Mouse (Mus musculus) MEL (cell line): ENCODE measurements around the gene Naa50. TPM values are rescaled to one million over a fixed set of nuclear protein-coding genes. Genes with fewer than 3 reads are reported as not detected.

Experiments used
- DNase-seq: peaks from one replicate; pipeline ENCODE4 v3.0.0; 2011; ENCODE audit warnings: low read depth, low spot score
- H3K27ac ChIP-seq: 2 replicates; pipeline ENCODE4 v1.5.1; 2012; ENCODE audit warnings: low read depth, mild to moderate bottlenecking, control low read depth, low read length, moderate library complexity; ENCODE audit not compliant: control insufficient read depth
- H3K27me3 ChIP-seq, 2 experiments: fragments of 150-350 bp in 1 of 2; sonication (generic) in 1 of 2; 2 replicates each; pipeline ENCODE4 v1.6.1; 2012; ENCODE audit warnings: low read length in 2 of 2, mild to moderate bottlenecking in 2 of 2, improper control_type of control experiment in 1 of 2, moderate library complexity in 1 of 2; ENCODE audit not compliant: insufficient read depth in 2 of 2, control insufficient read depth in 1 of 2
- H3K36me3 ChIP-seq, 2 experiments: 2 replicates each; pipeline ENCODE4 v1.6.1; 2012 to 2014; ENCODE audit warnings: low read length in 2 of 2, improper control_type of control experiment in 1 of 2, inconsistent platforms in 1 of 2, mild to moderate bottlenecking in 1 of 2; ENCODE audit not compliant: insufficient read depth in 2 of 2, control insufficient read depth in 1 of 2
- H3K4me1 ChIP-seq, 2 experiments: fragments of 150-350 bp in 1 of 2; sonication (generic) in 1 of 2; 2 replicates each; pipeline ENCODE4 v1.6.1; 2012; ENCODE audit warnings: low read length in 2 of 2, improper control_type of control experiment in 1 of 2, mild to moderate bottlenecking in 1 of 2; ENCODE audit not compliant: insufficient read depth in 2 of 2, control insufficient read depth in 1 of 2
- H3K4me3 ChIP-seq, 2 experiments: fragments of 150-350 bp in 1 of 2; sonication (generic) in 1 of 2; 2 replicates each; pipeline ENCODE4 v1.5.1; 2012; ENCODE audit warnings: low read depth in 2 of 2, low read length in 2 of 2, mild to moderate bottlenecking in 2 of 2, moderate library complexity in 2 of 2, control low read depth in 1 of 2, improper control_type of control experiment in 1 of 2; ENCODE audit not compliant: control insufficient read depth in 1 of 2, insufficient read depth in 1 of 2
- H3K79me2 ChIP-seq: 2 replicates; pipeline ENCODE4 v1.6.1; 2012; ENCODE audit warnings: mild to moderate bottlenecking, low read length, moderate library complexity; ENCODE audit not compliant: control insufficient read depth, poor library complexity, insufficient read depth
- H3K9ac ChIP-seq: 2 replicates; pipeline ENCODE4 v1.6.1; 2012; ENCODE audit warnings: low read depth, mild to moderate bottlenecking, control low read depth, low read length, moderate library complexity; ENCODE audit not compliant: control insufficient read depth, poor library complexity, severe bottlenecking
- H3K9me3 ChIP-seq: fragments of 150-350 bp; sonication (generic); replicated peaks from 2 replicates; pipeline ENCODE4 v1.6.1; 2012; ENCODE audit warnings: mild to moderate bottlenecking, low read length, improper control_type of control experiment, moderate library complexity; ENCODE audit not compliant: insufficient read depth
- ELF1 ChIP-seq: IDR thresholded peaks from 2 replicates; pipeline ENCODE4 v1.6.1; 2014; ENCODE audit warnings: low read depth, mild to moderate bottlenecking, inconsistent platforms, low read length, improper control_type of control experiment, moderate library complexity
- EP300 ChIP-seq, 2 experiments: IDR thresholded peaks; 2 replicates each; pipeline ENCODE4 v1.6.1; 2011; ENCODE audit warnings: improper control_type of control experiment in 2 of 2, low read length in 2 of 2, low read depth in 1 of 2, mild to moderate bottlenecking in 1 of 2
- HCFC1 ChIP-seq: IDR thresholded peaks from 2 replicates; pipeline ENCODE4 v1.6.1; 2012; ENCODE audit warnings: low read depth, mild to moderate bottlenecking, inconsistent platforms, low read length, improper control_type of control experiment, moderate library complexity
- KAT2A ChIP-seq: conservative IDR thresholded peaks from 2 replicates; pipeline ENCODE4 v1.6.1; 2012; ENCODE audit warnings: low read depth, low read length, improper control_type of control experiment, inconsistent platforms
- MAFK ChIP-seq: IDR thresholded peaks from 2 replicates; pipeline ENCODE4 v1.6.1; 2011; ENCODE audit warnings: low read depth, mild to moderate bottlenecking, low read length, improper control_type of control experiment, borderline replicate concordance
- MAZ ChIP-seq: IDR thresholded peaks from 2 replicates; pipeline ENCODE4 v1.6.1; 2012; ENCODE audit warnings: low read depth, mild to moderate bottlenecking, inconsistent platforms, low read length, improper control_type of control experiment
- MEF2A ChIP-seq: IDR thresholded peaks from 2 replicates; pipeline ENCODE4 v1.6.1; 2014; ENCODE audit warnings: low read depth, mild to moderate bottlenecking, inconsistent platforms, low read length, improper control_type of control experiment; ENCODE audit not compliant: poor library complexity, insufficient replicate concordance, severe bottlenecking; ENCODE audit errors: extremely low read depth
- NELFE ChIP-seq: IDR thresholded peaks from 2 replicates; pipeline ENCODE4 v1.6.1; 2011; ENCODE audit warnings: low read depth, low read length, improper control_type of control experiment
- POLR2A ChIP-seq, 2 experiments: IDR thresholded peaks; 2 replicates each; pipeline ENCODE4 v1.6.1; 2011 to 2012; ENCODE audit warnings: low read length in 2 of 2, mild to moderate bottlenecking in 2 of 2, control low read depth in 1 of 2, improper control_type of control experiment in 1 of 2, low read depth in 1 of 2, moderate library complexity in 1 of 2; ENCODE audit not compliant: control insufficient read depth in 1 of 2, insufficient read depth in 1 of 2, poor library complexity in 1 of 2
- RAD21 ChIP-seq: IDR thresholded peaks from 2 replicates; pipeline ENCODE4 v1.6.1; 2011; ENCODE audit warnings: mild to moderate bottlenecking, low read depth, low read length, improper control_type of control experiment
- RCOR1 ChIP-seq: IDR thresholded peaks from 2 replicates; pipeline ENCODE4 v1.6.1; 2012; ENCODE audit warnings: low read depth, mild to moderate bottlenecking, inconsistent platforms, low read length, improper control_type of control experiment
- SIN3A ChIP-seq: IDR thresholded peaks from 2 replicates; pipeline ENCODE4 v1.6.1; 2012; ENCODE audit warnings: low read length, improper control_type of control experiment, inconsistent platforms
- TBP ChIP-seq: IDR thresholded peaks from 2 replicates; pipeline ENCODE4 v1.8.0; 2011; ENCODE audit warnings: low read depth, low read length, improper control_type of control experiment
- TCF12 ChIP-seq: IDR thresholded peaks from 2 replicates; pipeline ENCODE4 v1.6.1; 2014; ENCODE audit warnings: low read depth, mild to moderate bottlenecking, inconsistent platforms, low read length, improper control_type of control experiment, moderate library complexity
- USF1 ChIP-seq: IDR thresholded peaks from 2 replicates; pipeline ENCODE4 v1.6.1; 2014; ENCODE audit warnings: low read depth, mild to moderate bottlenecking, inconsistent platforms, low read length, improper control_type of control experiment, moderate library complexity
- ZNF384 ChIP-seq: IDR thresholded peaks from 2 replicates; pipeline ENCODE4 v1.6.1; 2012; ENCODE audit warnings: low read depth, mild to moderate bottlenecking, inconsistent platforms, low read length, improper control_type of control experiment
- polyA plus RNA-seq, 2 experiments: library from polyadenylated mRNA; stranded (reverse) in 1 of 2; unstranded in 1 of 2; fragments of >175 nt in 1 of 2; fragments of >200 nt in 1 of 2; gene quantifications; 2 replicates each; pipeline versions ENCODE4 v1.2.1 to v1.2.4; 2012; ENCODE audit warnings: low replicate concordance in 2 of 2, low read depth in 1 of 2; ENCODE audit not compliant: insufficient read length in 2 of 2, insufficient read depth in 1 of 2, missing spikeins in 1 of 2
- total RNA-seq: library from RNA; depleted of rRNA; stranded (reverse); fragments of 300-350 nt; gene quantifications from 2 replicates; pipeline ENCODE4 v1.2.3, GENCODE M21; 2012

Gene Naa50
- total and polyA plus RNA-seq, 3 experiments = 52.1 to 204 (median 90.4) TPM

GRCm38 (mm10) chr16:44122122-44122521 is 17.5 kb upstream of the Naa50 start:
- Histone ChIP-seq H3K79me2 (no peaks in the 10 kb centered on the region), H3K36me3 (peaks cover 0 to 3% of the 10 kb centered on the region in 2 experiments; a peak in 2 of 4 replicates), H3K4me1 (peaks cover 2% of the 10 kb centered on the region in 2 experiments; a peak in 1 of 4 replicates), H3K4me3 (no peak overlapping the region), H3K9me3 (no peaks in the 10 kb centered on the region), H3K27ac (no peak overlapping the region), H3K9ac (no peak overlapping the region), H3K27me3 (no peaks in the 10 kb centered on the region)
- no peak for TF ChIP-seq RAD21
- TF ChIP-seq ELF1 = no peak
- no peak for TF ChIP-seq TCF12
- no peak for TF ChIP-seq USF1
- no peak for TF ChIP-seq TBP
- TF ChIP-seq KAT2A = no peak
- DNase-seq = no peak

- no peak overlapping the region for H3K4me3 ChIP-seq
- TF ChIP-seq USF1 = no peak
- no peak for TF ChIP-seq MAFK
- no peak for TF ChIP-seq RCOR1
- TF ChIP-seq NELFE = no peak
- TF ChIP-seq POLR2A (IDR thresholded peaks at IDR 0.05; ENCODE audit: control insufficient read depth in 1 of 2, insufficient read depth in 1 of 2, low read depth in 1 of 2, low read length in 2 of 2, poor library complexity in 1 of 2) = no peak
- TF ChIP-seq HCFC1 = no peak
- no peak for TF ChIP-seq SIN3A
- no peak for TF ChIP-seq RAD21
- TF ChIP-seq MAZ = no peak
- TF ChIP-seq ELF1 = no peak
- TF ChIP-seq ZNF384 = no peak
- TF ChIP-seq KAT2A = no peak
- no peak for TF ChIP-seq MEF2A
- no peak for TF ChIP-seq EP300 (IDR thresholded peaks at IDR 0.05; ENCODE audit: low read depth in 1 of 2, low read length in 2 of 2)
- no peak for DNase-seq
- no peak overlapping the region for H3K27ac ChIP-seq
- no peaks in the 10 kb centered on the region for H3K9me3 ChIP-seq
- no peak overlapping the region for H3K9ac ChIP-seq
- peaks cover 0 to 3% of the 10 kb centered on the region in 2 experiments; a peak in 2 of 4 replicates for H3K36me3 ChIP-seq
- H3K4me1 ChIP-seq = peaks cover 2% of the 10 kb centered on the region in 2 experiments; a peak in 1 of 4 replicates
- no peaks in the 10 kb centered on the region for H3K79me2 ChIP-seq
- H3K27me3 ChIP-seq = no peaks in the 10 kb centered on the region
These were observed 17.1 kb upstream of the Naa50 start for GRCm38 (mm10) chr16:44122574-44122973.
